ENCODE assay signal across 10 mouse cellular contexts in genomic region chr14:24273575-24273974, GRCm38 (mm10). TPM values are rescaled to one million over a fixed set of nuclear protein-coding genes. Genes with fewer than 3 reads are reported as not detected.
DNase-seq lines count a peak whose midpoint lies in the region; ATAC-seq and TF ChIP-seq lines count a peak whose summit lies in the region.
"Had no signal": no experiment of that assay in that cellular context is flagged by ENCODE, and none has a peak within 500 bp of the region (broad histone marks: within the 10 kb centered on the region; RNA-seq: fewer than 3 reads in every experiment).

No protein-coding gene starts in this region.

- H3K27ac ChIP-seq in heart, embryonic 12.5 days (ENCODE audit: poor library complexity, severe bottlenecking) = no peak overlapping the region
- H3K27ac ChIP-seq in kidney, postnatal 0 days = no peak overlapping the region
- no peak overlapping the region for H3K27ac ChIP-seq in midbrain, embryonic 16.5 days (ENCODE audit: low read length)

- DNase-seq in heart, postnatal 10 days = peak; percentile 38 to 52
- DNase-seq in kidney, postnatal 0 days (ENCODE audit: low spot score) = peak; percentile 82
- no peak for DNase-seq in right cerebral cortex, postnatal 25 days
- no peak for DNase-seq in urinary bladder, adult 18-20 months (ENCODE audit: low spot score in 2 of 2)

- H3K36me3 ChIP-seq in heart, embryonic 12.5 days = no peaks in the 10 kb centered on the region
- no peaks in the 10 kb centered on the region for H3K36me3 ChIP-seq in E14TG2a.4 (ENCODE audit: insufficient read depth, low read length)
- H3K36me3 ChIP-seq in kidney, postnatal 0 days (ENCODE audit: insufficient read depth, low read length) = no peaks in the 10 kb centered on the region
- no peaks in the 10 kb centered on the region for H3K36me3 ChIP-seq in midbrain, embryonic 16.5 days (ENCODE audit: control insufficient read depth, insufficient read depth, low read length)

- WGBS in heart, embryonic 12.5 days = 59% methylated on average over 2 of the region's 2 CpGs
- 56% methylated on average over 2 of the region's 2 CpGs for WGBS in kidney, postnatal 0 days
- WGBS in midbrain, embryonic 16.5 days = 50% methylated on average over 2 of the region's 2 CpGs

- intact Hi-C loops in heart, postnatal 10 days (cut with DNase I) = loop anchor here (1.0 to 10.0 kb wide), 2 partner anchors 91 to 689 kb away; no protein-coding TSS in a partner anchor

- H3K9ac ChIP-seq in heart, embryonic 12.5 days = no peak overlapping the region
- no peak overlapping the region for H3K9ac ChIP-seq in kidney, postnatal 0 days (ENCODE audit: low read depth, low read length)
- H3K9ac ChIP-seq in midbrain, embryonic 16.5 days (ENCODE audit: low read depth, low read length) = no peak overlapping the region

- H3K27me3 ChIP-seq in heart, embryonic 12.5 days (replicated peaks) = no peaks in the 10 kb centered on the region
- H3K27me3 ChIP-seq in E14TG2a.4 (ENCODE audit: insufficient read depth, low read length) = no peaks in the 10 kb centered on the region
- H3K27me3 ChIP-seq in kidney, postnatal 0 days (ENCODE audit: insufficient read depth, low read length) = no peaks in the 10 kb centered on the region
- H3K27me3 ChIP-seq in midbrain, embryonic 16.5 days (ENCODE audit: control insufficient read depth, insufficient read depth, low read depth, low read length) = no peaks in the 10 kb centered on the region

- no peak overlapping the region for H3K4me2 ChIP-seq in heart, embryonic 12.5 days
- no peak overlapping the region for H3K4me2 ChIP-seq in kidney, postnatal 0 days (ENCODE audit: low read length)
- H3K4me2 ChIP-seq in midbrain, embryonic 16.5 days (ENCODE audit: low read length) = no peak overlapping the region

- TF ChIP-seq CTCF in E14TG2a.4 (conservative IDR thresholded peaks at IDR 0.05; ENCODE audit: low read length) = peak; percentile 74
- TF ChIP-seq CTCF in kidney, postnatal 0 days (IDR thresholded peaks at IDR 0.05; ENCODE audit: low read depth) = peak; percentile 86

- H3K9me3 ChIP-seq in heart, embryonic 12.5 days (replicated peaks) = no peaks in the 10 kb centered on the region
- H3K9me3 ChIP-seq in E14TG2a.4 (ENCODE audit: low read length) = peaks cover 9% of the 10 kb centered on the region; the same call in 1 of the 2 replicates
- H3K9me3 ChIP-seq in kidney, postnatal 0 days (replicated peaks; ENCODE audit: low read length) = no peaks in the 10 kb centered on the region
- no peaks in the 10 kb centered on the region for H3K9me3 ChIP-seq in midbrain, embryonic 16.5 days (replicated peaks; ENCODE audit: control insufficient read depth, low read length, poor library complexity, severe bottlenecking)

- no peak overlapping the region for H3K4me3 ChIP-seq in heart, embryonic 12.5 days
- no peak overlapping the region for H3K4me3 ChIP-seq in E14TG2a.4 (replicated peaks; ENCODE audit: low read length)
- no peak overlapping the region for H3K4me3 ChIP-seq in kidney, postnatal 0 days (replicated peaks; ENCODE audit: low read depth, low read length)
- H3K4me3 ChIP-seq in midbrain, embryonic 16.5 days (ENCODE audit: low read depth, low read length) = no peak overlapping the region

- no peak for ATAC-seq in heart, embryonic 12.5 days (ENCODE audit: insufficient number of reproducible peaks, low FRiP score)
- ATAC-seq in common myeloid progenitor, adult 5-6 weeks (replicated peaks; ENCODE audit: low read depth, poor library complexity, severe bottlenecking) = peak; percentile 29; the same call in 1 of the 2 replicates
- no peak for ATAC-seq in kidney, postnatal 0 days (replicated peaks; ENCODE audit: low FRiP score, low read depth)
- ATAC-seq in midbrain, embryonic 16.5 days = peak; percentile 14; the same call in 1 of the 2 replicates

- no peaks in the 10 kb centered on the region for H3K4me1 ChIP-seq in heart, embryonic 12.5 days (replicated peaks)
- H3K4me1 ChIP-seq in E14TG2a.4 (replicated peaks; ENCODE audit: low read depth, low read length) = peaks cover 16% of the 10 kb centered on the region
- H3K4me1 ChIP-seq in kidney, postnatal 0 days (replicated peaks; ENCODE audit: insufficient read depth, low read length) = no peaks in the 10 kb centered on the region
- H3K4me1 ChIP-seq in midbrain, embryonic 16.5 days (ENCODE audit: control insufficient read depth, insufficient read depth, low read length) = no peaks in the 10 kb centered on the region

RNA-seq across cellular contexts. Expression of gene E330034G19Rik, which starts 19.4 kb away (rescaled TPM):
- not detected for total RNA-seq in heart, postnatal 10 days (2021)
- 0.14 TPM in 1 of 2 replicates, not detected in the other for polyA plus RNA-seq in heart, embryonic 12.5 days (2016; fragmentation: Nextera tagmentation; extraction: Ambion mirVana)
- not detected in 2 replicates for total RNA-seq in common myeloid progenitor, adult 5-6 weeks (2017)
- not detected in 2 replicates for polyA plus RNA-seq in kidney, postnatal 0 days (2015; fragmentation: Nextera tagmentation; extraction: Ambion mirVana)
- polyA plus RNA-seq in midbrain, embryonic 16.5 days (2015; fragmentation: Nextera tagmentation; extraction: Ambion mirVana) = not detected in 2 replicates
- total RNA-seq: adrenal gland, postnatal 36 days had no signal
- polyA plus RNA-seq: heart, embryonic 16.5 days had no signal

RNA-seq across cellular contexts. Expression of gene Dlg5, which starts 27.9 kb away (rescaled TPM):
- total RNA-seq in heart, postnatal 10 days (2021) = 10 to 100 TPM; 17.0 to 19.1 TPM
- 13.6 and 16.2 TPM in 2 replicates for polyA plus RNA-seq in heart, embryonic 12.5 days (2016; fragmentation: Nextera tagmentation; extraction: Ambion mirVana)
- total RNA-seq in common myeloid progenitor, adult 5-6 weeks (2017) = 0.19 TPM in 1 of 2 replicates, not detected in the other
- 10.2 and 10.3 TPM in 2 replicates for polyA plus RNA-seq in kidney, postnatal 0 days (2015; fragmentation: Nextera tagmentation; extraction: Ambion mirVana)
- polyA plus RNA-seq in midbrain, embryonic 16.5 days (2015; fragmentation: Nextera tagmentation; extraction: Ambion mirVana) = 21.4 and 23.5 TPM in 2 replicates

Comparison
In these comparisons a context has a peak if more than half of its experiments do, and no peak if none do; other contexts are left out.
1. DNase-seq: peak in heart, postnatal 10 days (2 of 2) and kidney, postnatal 0 days (single experiment); none in right cerebral cortex, postnatal 25 days (single experiment) and urinary bladder, adult 18-20 months (0 of 2).
2. ATAC-seq: peak in common myeloid progenitor, adult 5-6 weeks (single experiment) and midbrain, embryonic 16.5 days (single experiment); none in heart, embryonic 12.5 days (single experiment) and kidney, postnatal 0 days (single experiment).